Mouse (Mus musculus): ENCODE results near the gene Mab21l1. TPM values are rescaled to one million over a fixed set of nuclear protein-coding genes. Genes with fewer than 3 reads are reported as not detected.

Gene Mab21l1
- polyA plus RNA-seq (2017; shearing (Covaris generic)): under 1 TPM in 1 of 2 experiments, not detected in 1; 0.28 TPM

- peak; percentile 23 for ATAC-seq
Measured at GRCm38 (mm10) chr3:55782056-55782687, at the start of gene Mab21l1. Mab21l1 (plus strand) TSS chr3:55782510.

GRCm38 (mm10) chr3:55733665-55734064, 48.6 kb upstream of the Mab21l1 start:
- no peak for ATAC-seq

GRCm38 (mm10) chr3:55741428-55741827, 40.9 kb upstream of the Mab21l1 start:
- no peak for ATAC-seq

- no peak for ATAC-seq
Measured at GRCm38 (mm10) chr3:55742218-55742617, 40.1 kb upstream of the Mab21l1 start.

- ATAC-seq: no peak
Measured at GRCm38 (mm10) chr3:55742654-55743053, 39.7 kb upstream of the Mab21l1 start.

- ATAC-seq: peak; percentile 94
Measured at GRCm38 (mm10) chr3:55743885-55744284, 38.4 kb upstream of the Mab21l1 start.

- ATAC-seq: no peak
Measured at GRCm38 (mm10) chr3:55750445-55751065, 31.8 kb upstream of the Mab21l1 start.

- ATAC-seq: no peak
Measured at GRCm38 (mm10) chr3:55751363-55751762, 30.9 kb upstream of the Mab21l1 start.

- no peak for ATAC-seq
Measured at GRCm38 (mm10) chr3:55752558-55752957, 29.8 kb upstream of the Mab21l1 start.

GRCm38 (mm10) chr3:55753872-55754271, 28.4 kb upstream of the Mab21l1 start:
- ATAC-seq: no peak

- ATAC-seq: no peak
Measured at GRCm38 (mm10) chr3:55754981-55755608, 27.2 kb upstream of the Mab21l1 start.

- no peak for ATAC-seq
Measured at GRCm38 (mm10) chr3:55755805-55756601, 26.3 kb upstream of the Mab21l1 start.

- ATAC-seq: no peak
Measured at GRCm38 (mm10) chr3:55756602-55757190, 25.6 kb upstream of the Mab21l1 start.

- ATAC-seq: no peak
Measured at GRCm38 (mm10) chr3:55758297-55758696, 24.0 kb upstream of the Mab21l1 start.

- ATAC-seq: no peak
Measured at GRCm38 (mm10) chr3:55763591-55763990, 18.7 kb upstream of the Mab21l1 start.

- no peak for ATAC-seq
Measured at GRCm38 (mm10) chr3:55768654-55769053, 13.7 kb upstream of the Mab21l1 start.

GRCm38 (mm10) chr3:55769308-55769707, 13.0 kb upstream of the Mab21l1 start:
- no peak for ATAC-seq

- no peak for ATAC-seq
Measured at GRCm38 (mm10) chr3:55774203-55774602, 8.1 kb upstream of the Mab21l1 start.

GRCm38 (mm10) chr3:55775245-55775644, 7.1 kb upstream of the Mab21l1 start:
- no peak for ATAC-seq

- ATAC-seq: no peak
Measured at GRCm38 (mm10) chr3:55775753-55776152, 6.6 kb upstream of the Mab21l1 start.

GRCm38 (mm10) chr3:55777501-55777900, 4.8 kb upstream of the Mab21l1 start:
- no peak for ATAC-seq

Measured in CD4-positive, CD25-positive, alpha-beta regulatory T cell, adult 4 months (primary cell).